Mouse (Mus musculus) embryonic fibroblast, embryonic 13.5 days (primary cell): ENCODE measurements around the gene Vmn1r175. TPM values are rescaled to one million over a fixed set of nuclear protein-coding genes. Genes with fewer than 3 reads are reported as not detected.
"Not testable (repeated sequence)": the region's sequence is repeated elsewhere in the genome, so short reads cannot be mapped to it uniquely, and the experiment has no call there.

ENCODE experiments used
- H3K27ac ChIP-seq: 2 replicates; pipeline ENCODE4 v1.5.1; 2012; ENCODE audit warnings: low read length, control low read depth, inconsistent platforms; ENCODE audit not compliant: insufficient read depth
- H3K4me1 ChIP-seq: 2 replicates; pipeline ENCODE4 v1.6.1; 2011; ENCODE audit warnings: low read length; ENCODE audit not compliant: control insufficient read depth, insufficient read depth
- H3K4me3 ChIP-seq: 2 replicates; pipeline ENCODE4 v1.5.1; 2011; ENCODE audit warnings: mild to moderate bottlenecking, control low read depth, low read length; ENCODE audit not compliant: insufficient read depth
- CTCF ChIP-seq: IDR thresholded peaks from 2 replicates; pipeline ENCODE4 v1.5.1; 2011; ENCODE audit warnings: mild to moderate bottlenecking, control low read depth, low read length, moderate library complexity, borderline replicate concordance; ENCODE audit not compliant: insufficient read depth
- POLR2A ChIP-seq: IDR thresholded peaks from 2 replicates; pipeline ENCODE4 v1.6.1; 2011; ENCODE audit warnings: low read depth, mild to moderate bottlenecking, control low read depth, low read length, moderate library complexity
- polyA plus RNA-seq: library from polyadenylated mRNA; stranded (reverse); fragments of >200 nt; gene quantifications from 2 replicates; pipeline ENCODE4 v1.2.4, GENCODE M21; 2011; ENCODE audit warnings: low read depth; ENCODE audit not compliant: missing spikeins, insufficient read length

The Vmn1r175 gene
- not detected in 2 replicates for polyA plus RNA-seq

GRCm38 (mm10) chr7:23810543-23810942, at the start of gene Vmn1r175:
Vmn1r175 (minus strand) TSS chr7:23810643.
- H3K4me1 ChIP-seq, H3K4me3 ChIP-seq, H3K27ac ChIP-seq: not testable (repeated sequence)

GRCm38 (mm10) chr7:23837272-23837671, 26.8 kb upstream of the Vmn1r175 start, which contains the start of gene Vmn1r176:
Vmn1r176 (minus strand) TSS chr7:23837372.
- H3K4me1 ChIP-seq, H3K4me3 ChIP-seq, H3K27ac ChIP-seq: not testable (repeated sequence)

- H3K27ac ChIP-seq = no peak overlapping the region
- H3K4me3 ChIP-seq = no peak overlapping the region
- no peaks in the 10 kb centered on the region for H3K4me1 ChIP-seq
- TF ChIP-seq POLR2A (no peak), CTCF (no peak)
These were observed 25.9 kb downstream of the Vmn1r175 start for GRCm38 (mm10) chr7:23784526-23784925.

Other genes with a start within 250 kb of the Vmn1r175 start
- gene Vmn1r169, start 235.1 kb downstream of the Vmn1r175 start, polyA plus RNA-seq = not detected in 2 replicates
- gene Vmn1r170, start 204.5 kb downstream of the Vmn1r175 start, polyA plus RNA-seq = not detected in 2 replicates
- gene Vmn1r171, start 179.9 kb downstream of the Vmn1r175 start, polyA plus RNA-seq = not detected in 2 replicates
- not detected in 2 replicates for gene Vmn1r172, start 152.3 kb downstream of the Vmn1r175 start, polyA plus RNA-seq
- not detected in 2 replicates for gene Vmn1r173, start 109.9 kb downstream of the Vmn1r175 start, polyA plus RNA-seq
- gene Vmn1r174, start 58.4 kb downstream of the Vmn1r175 start, polyA plus RNA-seq = not detected in 2 replicates
- not detected in 2 replicates for gene Vmn1r176, start 26.7 kb upstream of the Vmn1r175 start, polyA plus RNA-seq
- not detected in 2 replicates for gene Vmn1r177, start 55.8 kb upstream of the Vmn1r175 start, polyA plus RNA-seq
- gene Vmn1r178, start 81.4 kb upstream of the Vmn1r175 start, polyA plus RNA-seq = not detected in 2 replicates
- not detected in 2 replicates for gene Vmn1r179, start 116.3 kb upstream of the Vmn1r175 start, polyA plus RNA-seq
- gene Vmn1r180, start 140.0 kb upstream of the Vmn1r175 start, polyA plus RNA-seq = not detected in 2 replicates
- not detected in 2 replicates for gene Vmn1r181, start 164.0 kb upstream of the Vmn1r175 start, polyA plus RNA-seq
- not detected in 2 replicates for gene V1rd19, start 191.0 kb upstream of the Vmn1r175 start, polyA plus RNA-seq
- not detected in 2 replicates for gene Vmn1r183, start 242.6 kb upstream of the Vmn1r175 start, polyA plus RNA-seq